Mouse (Mus musculus) adrenal gland, postnatal 10 days (tissue): Measurements from ENCODE around the gene Nudt1. TPM values are rescaled to one million over a fixed set of nuclear protein-coding genes. Genes with fewer than 3 reads are reported as not detected.

ENCODE experiments used
- DNase-seq: peaks from one replicate; pipeline ENCODE4 v3.0.0; 2021; ENCODE audit warnings: mixed read lengths
- total RNA-seq, 2 experiments: library from RNA; stranded (reverse); gene quantifications; 2 replicates each; pipeline ENCODE4 v1.2.3; 2021

Gene Nudt1
- total RNA-seq, 2 experiments from 2014 or later, result 19.8 to 26.8 TPM

GRCm38 (mm10) chr5:140383559-140383958 is 62.1 kb downstream of the Nudt1 start:
- no peak for DNase-seq

DNA sequence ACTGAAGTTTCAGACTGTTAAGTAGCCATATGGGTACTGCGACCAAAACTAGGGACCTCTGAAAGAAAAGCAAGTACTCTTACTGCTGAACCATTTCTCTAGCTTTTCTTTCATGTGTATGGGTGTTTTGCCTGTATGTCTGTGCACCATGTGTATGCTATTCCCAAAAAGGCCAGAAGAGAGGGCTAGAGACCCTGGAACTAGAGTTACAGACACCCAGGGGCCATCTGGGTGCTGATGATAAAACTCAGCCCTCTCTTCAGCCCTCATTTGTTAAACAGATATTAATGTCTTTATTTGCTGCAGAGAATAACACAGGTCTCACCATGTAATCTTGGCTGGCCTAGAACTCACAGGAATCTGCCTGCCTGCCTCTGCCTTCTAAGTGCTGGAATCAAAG is 63.0 kb downstream of the Nudt1 start:
- DNase-seq, result no peak

DNA sequence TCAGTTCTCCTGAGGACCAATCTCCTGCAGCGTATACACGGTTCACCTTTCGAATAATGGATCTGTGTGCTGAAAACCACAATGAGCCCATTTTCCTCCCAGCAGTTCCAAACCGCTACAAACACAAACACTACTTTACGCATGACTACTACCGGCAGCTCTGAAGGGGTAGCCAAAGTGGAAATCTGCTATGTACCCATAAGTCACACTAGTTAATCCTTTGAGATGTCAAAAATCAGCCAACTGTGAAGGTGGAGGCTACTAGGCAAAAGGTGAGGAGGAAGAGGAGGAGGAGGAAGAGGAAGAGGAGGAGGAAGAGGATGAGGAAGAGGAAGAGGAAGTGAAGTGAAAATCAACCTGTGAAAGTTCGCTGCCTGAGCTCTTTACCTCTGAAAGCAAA is 65.8 kb downstream of the Nudt1 start:
- no peak for DNase-seq

Other genes with a start within 250 kb of the Nudt1 start
- gene Mad1l1, start 104 bp upstream of the Nudt1 start, total RNA-seq, result 10 to 100 TPM; 20.3 to 22.3 TPM
- 10 to 100 TPM; 12.0 to 13.9 TPM for gene Mrm2, start 10.2 kb downstream of the Nudt1 start, total RNA-seq
- 10 to 100 TPM; 19.7 to 20.3 TPM for gene Snx8, start 67.6 kb downstream of the Nudt1 start, total RNA-seq
- gene Eif3b, start 97.7 kb downstream of the Nudt1 start, total RNA-seq, result 100 to 1,000 TPM; 132 to 140 TPM
- gene Gm4869, start 124.0 kb downstream of the Nudt1 start, total RNA-seq, result under 1 TPM in 1 of 2 experiments, not detected in 1; 0.15 TPM
- 10 to 100 TPM; 10.9 to 13.9 TPM for gene Chst12, start 183.9 kb downstream of the Nudt1 start, total RNA-seq
- gene Grifin, start 243.4 kb downstream of the Nudt1 start, total RNA-seq, result not detected